Mouse (Mus musculus) lung, postnatal 0 days (tissue): ENCODE results near the gene Anapc11.

ENCODE experiments used
- CTCF ChIP-seq: IDR thresholded peaks from 2 replicates; pipeline ENCODE4 v1.5.1; 2016; ENCODE audit warnings: antibody characterized with exemption, mild to moderate bottlenecking
- EP300 ChIP-seq: IDR thresholded peaks from 2 replicates; pipeline ENCODE4 v1.6.1; 2016; ENCODE audit warnings: antibody characterized with exemption, mild to moderate bottlenecking, control low read depth

DNA sequence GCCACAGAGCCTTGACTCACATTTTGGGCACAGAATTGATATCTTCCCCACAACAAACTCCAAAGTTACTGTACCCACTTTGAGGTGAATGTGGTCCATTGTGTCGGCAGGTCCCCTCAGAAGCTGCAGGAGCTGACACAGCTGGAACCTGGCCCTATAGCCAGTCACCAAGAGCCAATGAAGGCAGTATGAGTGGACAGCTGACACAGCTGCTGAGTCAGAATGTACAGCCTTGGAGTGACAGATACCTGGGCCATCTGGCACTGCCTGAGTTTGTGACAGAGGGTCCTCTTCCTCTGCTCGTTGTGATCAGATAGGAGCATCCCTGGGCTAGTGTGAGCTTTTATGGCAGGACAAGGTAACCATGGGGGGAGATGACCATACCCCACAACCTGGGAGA, 43.0 kb upstream of the Anapc11 start:
- TF ChIP-seq CTCF = no peak
- no peak for TF ChIP-seq EP300
